Mouse (Mus musculus) neural tube, embryonic 12.5 days (tissue): Measurements from ENCODE around the gene Zfp335. TPM values are rescaled to one million over a fixed set of nuclear protein-coding genes. Genes with fewer than 3 reads are reported as not detected.
A peak's percentile ranks its signal among the peaks of the same experiment; 100 is the strongest.

Source experiments
- ATAC-seq: fragments of 200-750 bp; cut with Nextera tagmentation; 2 replicates; pipeline ENCODE4 v1.8.0; 2017; ENCODE audit warnings: low read depth, mild to moderate bottlenecking, moderate TSS enrichment, moderate library complexity; ENCODE audit not compliant: low FRiP score
- H3K27ac ChIP-seq: fragments of 300-500 bp; sonication (generic); 2 replicates; pipeline ENCODE4 v1.5.1; 2016
- H3K27me3 ChIP-seq: fragments of 300-500 bp; sonication (generic); replicated peaks from 2 replicates; pipeline ENCODE4 v1.6.1; 2016; ENCODE audit warnings: mild to moderate bottlenecking
- H3K36me3 ChIP-seq: fragments of 300-500 bp; sonication (generic); 2 replicates; pipeline ENCODE4 v1.6.1; 2016; ENCODE audit warnings: mild to moderate bottlenecking
- H3K4me1 ChIP-seq: fragments of 300-500 bp; sonication (generic); 2 replicates; pipeline ENCODE4 v1.6.1; 2016
- H3K4me2 ChIP-seq: fragments of 300-500 bp; sonication (generic); replicated peaks from 2 replicates; pipeline ENCODE4 v1.6.1; 2016; ENCODE audit warnings: mild to moderate bottlenecking
- H3K4me3 ChIP-seq: fragments of 300-500 bp; sonication (generic); 2 replicates; pipeline ENCODE4 v1.5.1; 2016
- H3K9ac ChIP-seq: fragments of 300-500 bp; sonication (generic); 2 replicates; pipeline ENCODE4 v1.6.1; 2016; ENCODE audit warnings: mild to moderate bottlenecking
- H3K9me3 ChIP-seq: fragments of 300-500 bp; sonication (generic); 2 replicates; pipeline ENCODE4 v1.6.1; 2016; ENCODE audit warnings: mild to moderate bottlenecking
- WGBS: fragments of 180-500 bp; shearing (Covaris S2); methylation state at CpG from one replicate; pipeline ENCODE4 v1.1.7; 2016; 5-methylcytosine and 5-hydroxymethylcytosine counted together
- polyA plus RNA-seq: library from polyadenylated mRNA; unstranded; fragments of >200 nt; fragmentation: Nextera tagmentation; extraction: Ambion mirVana; gene quantifications from 2 replicates; pipeline ENCODE4 v1.2.1, GENCODE M21; 2016

Zfp335 gene
- polyA plus RNA-seq, 1 experiment from 2014 or later = 17.2 TPM

- H3K9me3 ChIP-seq = no peaks in the 10 kb centered on the region
- no peak overlapping the region for H3K4me3 ChIP-seq
- H3K27me3 ChIP-seq = no peaks in the 10 kb centered on the region
- H3K9ac ChIP-seq = no peak overlapping the region
- 52% methylated on average over 6 of the region's 7 CpGs for WGBS
- H3K4me1 ChIP-seq = peaks cover 17% of the 10 kb centered on the region; the same call in 1 of the 2 replicates
- H3K27ac ChIP-seq = no peak overlapping the region
- ATAC-seq = no peak
- H3K36me3 ChIP-seq = peaks cover 15% of the 10 kb centered on the region
- no peak overlapping the region for H3K4me2 ChIP-seq
These were observed 10.4 kb upstream of the Zfp335 start for GRCm38 (mm10) chr2:164921984-164922383.

GRCm38 (mm10) chr2:164918325-164918724 lies 6.8 kb upstream of the Zfp335 start:
- Histone ChIP-seq H3K4me1 (peaks cover 9% of the 10 kb centered on the region; the same call in 1 of the 2 replicates), H3K9me3 (no peaks in the 10 kb centered on the region), H3K4me2 (no peak overlapping the region), H3K9ac (no peak overlapping the region), H3K36me3 (peaks cover 15% of the 10 kb centered on the region), H3K27me3 (no peaks in the 10 kb centered on the region), H3K4me3 (no peak overlapping the region), H3K27ac (no peak overlapping the region)
- ATAC-seq = no peak
- 62% methylated on average over 5 of the region's 5 CpGs for WGBS

- Histone ChIP-seq H3K4me3 (no peak overlapping the region), H3K27me3 (no peaks in the 10 kb centered on the region), H3K9me3 (no peaks in the 10 kb centered on the region), H3K9ac (no peak overlapping the region), H3K4me2 (no peak overlapping the region), H3K4me1 (peaks cover 6% of the 10 kb centered on the region), H3K36me3 (peaks cover 15% of the 10 kb centered on the region), H3K27ac (no peak overlapping the region)
- ATAC-seq = no peak
- 32% methylated on average over 10 of the region's 10 CpGs for WGBS
These were observed 5.8 kb upstream of the Zfp335 start for GRCm38 (mm10) chr2:164917371-164917770.

- ATAC-seq = no peak
- H3K27ac ChIP-seq = no peak overlapping the region
- peaks cover 15% of the 10 kb centered on the region for H3K36me3 ChIP-seq
- no peaks in the 10 kb centered on the region for H3K9me3 ChIP-seq
- WGBS = 88% methylated on average over 5 of the region's 5 CpGs
- H3K9ac ChIP-seq = no peak overlapping the region
- no peak overlapping the region for H3K4me2 ChIP-seq
- H3K4me1 ChIP-seq = peaks cover 7% of the 10 kb centered on the region
- no peak overlapping the region for H3K4me3 ChIP-seq
- no peaks in the 10 kb centered on the region for H3K27me3 ChIP-seq
These were observed 5.3 kb upstream of the Zfp335 start for GRCm38 (mm10) chr2:164916820-164917219.

GRCm38 (mm10) chr2:164913428-164913786 lies 1.9 kb upstream of the Zfp335 start:
- no peaks in the 10 kb centered on the region for H3K9me3 ChIP-seq
- no peak for ATAC-seq
- H3K36me3 ChIP-seq = peaks cover 14% of the 10 kb centered on the region
- H3K27ac ChIP-seq = no peak overlapping the region
- 94% methylated on average over 2 of the region's 2 CpGs for WGBS
- peaks cover 25% of the 10 kb centered on the region for H3K4me1 ChIP-seq
- H3K4me3 ChIP-seq = no peak overlapping the region
- H3K4me2 ChIP-seq = no peak overlapping the region
- no peaks in the 10 kb centered on the region for H3K27me3 ChIP-seq
- no peak overlapping the region for H3K9ac ChIP-seq

- 92% methylated on average over 8 of the region's 9 CpGs for WGBS
- peaks cover 25% of the 10 kb centered on the region for H3K4me1 ChIP-seq
- peak overlapping the region; percentile 74; the same call in 1 of the 2 replicates for H3K4me3 ChIP-seq
- H3K27me3 ChIP-seq = no peaks in the 10 kb centered on the region
- peaks cover 17% of the 10 kb centered on the region for H3K36me3 ChIP-seq
- H3K9me3 ChIP-seq = no peaks in the 10 kb centered on the region
- ATAC-seq = no peak
- no peak overlapping the region for H3K27ac ChIP-seq
- H3K4me2 ChIP-seq = peak overlapping the region; percentile 90; the same call in 1 of the 2 replicates
- no peak overlapping the region for H3K9ac ChIP-seq
These were observed 1.3 kb upstream of the Zfp335 start for GRCm38 (mm10) chr2:164912749-164913427.

- 24% methylated on average over 12 of the region's 12 CpGs for WGBS
- 0 out of 2 replicates have a peak, but pooled peaks have one; percentile 1 for ATAC-seq
These were observed 594 bp upstream of the Zfp335 start for GRCm38 (mm10) chr2:164912151-164912550.

GRCm38 (mm10) chr2:164910360-164911061 lies 1.0 kb downstream of the Zfp335 start:
- Histone ChIP-seq H3K4me2 (peak overlapping the region; percentile 90), H3K36me3 (peaks cover 41% of the 10 kb centered on the region), H3K4me1 (peaks cover 25% of the 10 kb centered on the region), H3K27ac (peak overlapping the region; percentile 96; the same call in 1 of the 2 replicates), H3K9me3 (peaks cover 7% of the 10 kb centered on the region; the same call in 1 of the 2 replicates), H3K4me3 (peak overlapping the region; percentile 74), H3K27me3 (no peaks in the 10 kb centered on the region), H3K9ac (peak overlapping the region; percentile 90)
- 8% methylated on average over 37 of the region's 37 CpGs for WGBS
- ATAC-seq = peak; percentile 2

More at GRCm38 (mm10) chr2:164912151-164912550, 594 bp upstream of the Zfp335 start:
- H3K27ac ChIP-seq = peak overlapping the region; percentile 96
- H3K36me3 ChIP-seq = peaks cover 24% of the 10 kb centered on the region
- H3K4me3 ChIP-seq = peak overlapping the region; percentile 74
- H3K4me1 ChIP-seq = peaks cover 25% of the 10 kb centered on the region
- H3K4me2 ChIP-seq = peak overlapping the region; percentile 90
- peak overlapping the region; percentile 90 for H3K9ac ChIP-seq
- H3K9me3 ChIP-seq = no peaks in the 10 kb centered on the region
- H3K27me3 ChIP-seq = no peaks in the 10 kb centered on the region

- H3K27me3 ChIP-seq = no peaks in the 10 kb centered on the region
- WGBS = 100% methylated on average over 1 of the region's 1 CpGs
- H3K4me3 ChIP-seq = 0 out of 2 replicates have a peak overlapping the region, but pooled peaks have one; percentile 74
- H3K36me3 ChIP-seq = peaks cover 50% of the 10 kb centered on the region
- no peak overlapping the region for H3K27ac ChIP-seq
- peaks cover 25% of the 10 kb centered on the region for H3K4me1 ChIP-seq
- peaks cover 7% of the 10 kb centered on the region; the same call in 1 of the 2 replicates for H3K9me3 ChIP-seq
- peak overlapping the region; percentile 90; the same call in 1 of the 2 replicates for H3K9ac ChIP-seq
- ATAC-seq = no peak
- peak overlapping the region; percentile 90 for H3K4me2 ChIP-seq
These were observed 2.0 kb downstream of the Zfp335 start for GRCm38 (mm10) chr2:164909542-164909941.

- Histone ChIP-seq H3K27ac (no peak overlapping the region), H3K4me3 (no peak overlapping the region), H3K4me1 (peaks cover 25% of the 10 kb centered on the region), H3K9me3 (peaks cover 7% of the 10 kb centered on the region; the same call in 1 of the 2 replicates), H3K36me3 (peaks cover 55% of the 10 kb centered on the region), H3K4me2 (peak overlapping the region; percentile 90; the same call in 1 of the 2 replicates), H3K27me3 (no peaks in the 10 kb centered on the region), H3K9ac (no peak overlapping the region)
- no peak for ATAC-seq
- 92% methylated on average over 3 of the region's 3 CpGs for WGBS
These were observed 2.5 kb downstream of the Zfp335 start for GRCm38 (mm10) chr2:164909100-164909499.

GRCm38 (mm10) chr2:164908011-164908410 lies 3.5 kb downstream of the Zfp335 start:
- WGBS = 95% methylated on average over 5 of the region's 5 CpGs

GRCm38 (mm10) chr2:164907511-164907910 lies 4.0 kb downstream of the Zfp335 start:
- ATAC-seq = no peak
- Histone ChIP-seq H3K4me1 (peaks cover 25% of the 10 kb centered on the region), H3K27me3 (no peaks in the 10 kb centered on the region), H3K9ac (no peak overlapping the region), H3K4me2 (no peak overlapping the region), H3K9me3 (peaks cover 7% of the 10 kb centered on the region; the same call in 1 of the 2 replicates), H3K27ac (no peak overlapping the region), H3K4me3 (no peak overlapping the region), H3K36me3 (peaks cover 71% of the 10 kb centered on the region)
- WGBS = 98% methylated on average over 12 of the region's 12 CpGs

More at GRCm38 (mm10) chr2:164908011-164908410, 3.5 kb downstream of the Zfp335 start:
- no peak overlapping the region for H3K27ac ChIP-seq
- H3K9ac ChIP-seq = no peak overlapping the region
- H3K27me3 ChIP-seq = no peaks in the 10 kb centered on the region
- peaks cover 66% of the 10 kb centered on the region for H3K36me3 ChIP-seq
- no peak for ATAC-seq
- H3K4me2 ChIP-seq = no peak overlapping the region
- H3K4me1 ChIP-seq = peaks cover 25% of the 10 kb centered on the region
- peaks cover 7% of the 10 kb centered on the region; the same call in 1 of the 2 replicates for H3K9me3 ChIP-seq
- H3K4me3 ChIP-seq = no peak overlapping the region
